Mouse (Mus musculus): ENCODE measurements at regions not wholly inside any gene's neighbourhood (a gene's known extent, or its start where the extent isn't known, plus 50 kb on each side); places are given as distances from the start of the nearest gene placed in this dataset.
"Not testable (repeated sequence)": the region's sequence is repeated elsewhere in the genome, so short reads cannot be mapped to it uniquely, and the experiment has no call there.

DNA sequence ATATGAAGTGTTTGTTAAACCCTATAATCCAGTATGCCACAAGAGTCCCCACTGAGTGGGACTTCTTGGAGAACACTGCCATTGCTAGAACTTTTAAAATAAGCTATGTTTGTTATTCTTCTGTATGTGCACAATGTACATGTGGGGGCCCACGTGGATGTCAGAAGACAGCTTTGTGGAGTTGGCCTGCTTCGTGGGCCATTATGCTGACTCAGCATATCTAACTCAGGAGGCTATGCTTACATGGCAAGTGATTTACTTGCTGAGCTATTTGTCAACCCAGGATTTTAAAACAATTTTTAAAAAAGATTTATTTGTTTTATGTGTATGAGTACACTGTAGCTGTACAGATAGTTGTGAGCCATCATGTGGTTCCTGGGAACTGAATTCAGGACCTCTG lies 207.6 kb upstream of the Steap1 start:
- DNase-seq (ENCODE audit: low spot score) = no peak

DNA sequence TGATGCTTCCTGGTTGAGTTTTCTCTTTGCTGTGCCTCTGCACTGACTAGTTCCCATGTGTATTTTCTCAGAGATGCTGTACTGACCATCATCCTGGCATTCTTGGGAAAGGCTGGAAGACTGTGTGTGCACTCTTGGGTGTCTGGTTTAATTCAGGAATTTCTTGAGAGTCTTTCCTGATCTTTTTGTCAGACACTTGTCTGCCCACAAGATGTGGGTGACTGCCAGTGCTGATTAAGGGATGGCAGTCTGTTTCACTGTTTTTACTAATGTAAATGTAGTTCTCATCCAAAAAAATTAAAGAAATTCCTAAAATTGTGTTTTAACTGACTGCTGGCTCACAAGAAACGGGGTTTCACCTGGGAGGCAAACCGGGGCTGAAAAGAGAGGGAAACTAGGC lies 206.7 kb upstream of the Steap1 start:
- DNase-seq (ENCODE audit: low spot score) = no peak

DNA sequence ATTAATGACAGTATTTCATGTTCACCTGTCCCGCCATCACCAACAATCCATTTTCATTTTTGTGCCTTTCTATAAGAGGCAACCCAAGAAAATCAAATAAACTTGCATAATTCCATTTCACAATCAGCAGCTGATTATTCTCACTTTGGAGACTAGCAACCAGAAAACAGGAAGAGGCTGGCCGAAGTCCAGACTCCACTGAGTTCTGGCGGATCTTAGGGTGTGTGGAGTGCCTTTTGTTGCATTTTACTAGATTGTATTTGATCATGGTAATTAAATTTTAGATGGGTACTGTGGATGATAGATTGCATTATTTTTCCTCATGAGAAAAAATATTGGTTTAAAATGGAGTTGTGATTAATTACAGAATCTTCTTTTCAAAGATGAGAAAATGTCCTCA lies 176.7 kb upstream of the Steap1 start:
- no peak for DNase-seq (ENCODE audit: low spot score)

DNA sequence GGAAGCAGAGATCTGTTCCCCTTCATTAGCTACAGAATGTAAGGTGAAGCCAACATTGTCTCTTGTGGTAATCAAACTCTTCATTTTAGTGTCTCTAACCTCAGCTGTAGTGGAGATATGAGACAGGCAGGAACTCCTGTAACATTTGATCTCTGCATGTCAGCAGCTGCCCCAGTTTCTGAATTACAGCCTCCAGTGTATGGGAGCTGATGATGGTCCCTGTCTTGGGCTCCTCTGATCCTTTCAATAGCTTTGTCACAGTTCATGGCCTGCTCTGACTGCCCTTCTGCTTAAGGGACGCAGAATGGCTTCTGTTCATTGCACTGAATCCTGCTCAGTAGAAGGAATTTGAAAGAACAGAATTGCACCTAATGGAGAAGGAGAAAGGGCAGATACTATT lies 167.3 kb upstream of the Steap1 start:
- DNase-seq (ENCODE audit: low spot score) = no peak

DNA sequence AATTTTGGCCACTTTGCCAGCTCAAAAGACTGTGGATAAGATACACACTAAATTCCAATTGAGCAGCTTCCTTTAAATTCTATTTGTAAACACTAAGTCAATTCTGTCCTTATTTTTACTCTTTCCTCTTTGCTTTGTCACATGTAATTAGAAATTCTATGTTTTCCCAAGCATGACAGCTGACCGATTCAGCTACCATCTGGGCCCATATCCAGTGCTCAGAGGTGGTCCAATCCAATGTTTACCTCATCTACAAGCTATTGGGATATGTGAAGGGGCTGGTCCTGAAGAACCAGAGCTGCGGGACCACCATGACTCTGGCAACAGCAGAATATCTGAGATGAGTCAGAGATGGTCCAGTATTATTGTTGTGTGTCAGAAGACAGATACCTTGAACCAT lies 140.2 kb upstream of the Steap1 start:
- no peak for DNase-seq (ENCODE audit: low spot score)

DNA sequence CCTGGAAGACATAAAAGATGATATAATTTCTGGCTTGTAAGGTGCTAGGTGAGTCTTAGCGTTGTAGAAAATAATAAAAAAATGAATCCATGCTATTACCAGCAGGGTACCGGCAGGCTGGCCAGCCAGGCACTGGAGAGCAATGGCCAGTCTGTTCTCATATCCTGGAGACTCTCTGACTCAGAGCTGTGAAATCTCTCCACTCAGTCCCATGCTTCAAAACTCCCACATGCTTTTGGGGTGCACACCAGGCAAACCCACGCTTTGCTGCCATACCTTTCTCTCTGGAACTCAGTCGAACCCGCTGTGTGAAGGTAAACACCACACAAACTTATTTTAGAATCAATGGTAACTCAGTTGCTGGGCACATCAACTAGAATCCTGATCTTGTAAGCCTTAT lies 124.3 kb upstream of the Steap1 start:
- DNase-seq (ENCODE audit: low spot score) = no peak

DNA sequence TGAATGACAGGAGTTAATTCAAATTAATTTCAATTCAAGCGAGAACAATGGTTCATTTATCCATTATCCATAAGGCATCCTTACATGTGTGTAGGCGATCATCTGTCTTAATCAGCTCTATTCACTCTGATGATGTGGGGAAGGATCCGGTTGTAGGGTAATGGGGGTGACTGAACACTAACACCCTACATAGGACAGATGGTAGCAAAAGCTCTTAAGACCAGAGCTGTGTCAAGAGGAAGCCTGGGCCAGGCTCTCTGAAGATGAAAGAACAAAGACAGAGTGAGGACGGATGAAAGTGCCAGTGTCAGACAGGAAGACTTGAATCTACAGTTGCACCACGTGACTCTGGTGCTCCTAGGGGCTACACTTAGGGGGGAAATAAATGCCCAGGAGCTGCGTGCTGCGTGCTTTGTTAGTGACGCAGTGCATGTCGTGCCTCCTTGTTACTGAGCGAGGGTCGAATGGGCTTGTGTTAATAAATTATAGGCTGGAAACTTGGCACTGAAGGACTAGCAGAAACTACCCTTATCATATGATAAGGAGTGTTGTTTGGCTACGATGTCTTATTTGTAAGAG lies 107.1 kb upstream of the Steap1 start:
- no peak for DNase-seq (ENCODE audit: low spot score)

DNA sequence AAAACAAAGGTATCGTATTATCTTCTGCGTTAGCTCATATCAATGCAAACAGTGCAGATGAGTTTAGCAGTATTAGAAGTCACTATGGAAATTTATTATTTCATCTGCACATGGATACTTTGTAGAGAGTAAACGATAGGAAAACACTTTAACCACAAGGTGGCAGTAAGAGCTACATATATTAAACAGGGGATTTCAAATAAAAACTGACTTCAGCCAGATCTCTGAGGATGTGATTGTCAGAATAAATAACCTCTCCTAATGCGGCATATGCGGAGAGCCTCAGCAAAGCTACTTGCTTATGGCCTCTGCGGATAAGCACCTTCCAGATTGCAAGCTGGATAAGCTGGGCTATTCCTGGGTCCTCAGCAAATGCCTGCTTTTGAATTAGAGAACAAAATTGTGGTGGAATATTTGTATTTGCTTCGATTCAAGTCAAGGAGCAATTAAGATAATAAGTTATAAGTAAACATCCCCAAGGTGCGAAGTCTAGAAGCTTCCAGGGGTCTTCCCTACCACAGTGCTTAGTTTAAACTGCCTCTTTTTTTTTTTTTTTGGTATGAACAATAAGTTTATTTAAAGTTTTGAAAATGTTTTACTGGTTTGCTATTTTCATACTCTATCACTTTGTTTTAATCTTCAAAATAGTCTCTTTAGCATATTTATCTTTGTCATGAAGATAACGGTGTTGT lies 96.8 kb upstream of the Steap1 start:
- peak; percentile 43 for DNase-seq (ENCODE audit: low spot score)

DNA sequence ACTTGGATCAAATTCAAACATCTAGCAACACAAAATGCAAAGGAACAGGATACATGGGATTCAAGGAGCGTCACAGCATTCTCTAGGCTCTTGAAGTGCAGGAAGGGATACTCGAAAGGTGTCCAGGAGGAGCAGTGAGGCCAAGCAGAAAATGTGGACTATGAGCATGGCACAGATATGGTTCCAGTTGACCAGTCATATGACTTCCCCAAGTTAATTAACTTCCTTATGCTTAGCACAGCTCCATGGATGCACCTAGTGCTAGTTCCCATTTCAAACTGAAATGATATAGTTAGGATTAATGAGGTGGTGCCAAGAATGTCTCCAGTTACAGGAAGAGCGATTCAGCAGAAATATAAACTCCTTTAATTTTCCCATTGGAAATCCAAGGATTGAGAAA lies 95.2 kb upstream of the Steap1 start:
- DNase-seq (ENCODE audit: low spot score) = no peak

DNA sequence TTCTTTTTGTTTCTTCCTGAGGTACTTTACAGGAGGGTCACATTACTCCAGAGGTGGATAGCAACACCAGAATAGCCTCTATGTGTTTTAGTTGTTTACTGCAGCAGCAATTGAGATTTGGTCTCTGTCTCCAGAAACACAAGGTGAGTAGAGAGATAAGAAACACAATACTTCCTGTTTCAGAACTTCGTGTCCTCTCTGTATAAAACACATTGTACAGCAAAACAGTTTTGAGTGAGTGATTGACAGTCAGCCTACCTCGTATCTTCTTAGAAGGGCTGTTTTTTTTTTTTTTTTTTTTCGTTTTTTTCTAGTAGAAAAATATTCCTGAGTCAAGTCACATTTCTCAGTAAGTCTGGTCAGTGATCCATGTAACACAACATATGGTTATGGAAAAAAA lies 89.6 kb upstream of the Steap1 start:
- no peak for DNase-seq (ENCODE audit: low spot score)

DNA sequence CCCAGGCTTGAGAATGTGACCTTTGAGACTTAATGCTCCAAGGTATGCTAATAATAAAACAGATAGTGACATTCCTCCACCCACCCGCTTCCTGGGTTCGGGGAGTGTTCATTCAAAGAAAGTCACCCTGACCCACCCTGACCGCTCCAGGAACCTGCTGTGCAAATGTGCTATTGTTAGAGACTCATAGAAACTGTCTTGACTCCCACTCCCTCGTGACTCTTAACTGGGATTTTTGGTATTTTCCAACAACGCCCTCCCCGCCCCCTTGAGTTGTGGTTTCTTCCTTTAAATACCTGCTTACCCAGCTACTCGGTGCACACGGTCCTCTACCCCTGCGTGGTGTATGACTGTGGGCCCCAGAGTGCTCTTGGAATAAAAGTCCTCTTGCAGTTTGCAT lies 73.5 kb upstream of the Steap1 start:
- DNase-seq (ENCODE audit: low spot score) = not testable (repeated sequence)
